Comparison of ENCODE assay signal across 1 mouse cellular context in the genomic region with DNA sequence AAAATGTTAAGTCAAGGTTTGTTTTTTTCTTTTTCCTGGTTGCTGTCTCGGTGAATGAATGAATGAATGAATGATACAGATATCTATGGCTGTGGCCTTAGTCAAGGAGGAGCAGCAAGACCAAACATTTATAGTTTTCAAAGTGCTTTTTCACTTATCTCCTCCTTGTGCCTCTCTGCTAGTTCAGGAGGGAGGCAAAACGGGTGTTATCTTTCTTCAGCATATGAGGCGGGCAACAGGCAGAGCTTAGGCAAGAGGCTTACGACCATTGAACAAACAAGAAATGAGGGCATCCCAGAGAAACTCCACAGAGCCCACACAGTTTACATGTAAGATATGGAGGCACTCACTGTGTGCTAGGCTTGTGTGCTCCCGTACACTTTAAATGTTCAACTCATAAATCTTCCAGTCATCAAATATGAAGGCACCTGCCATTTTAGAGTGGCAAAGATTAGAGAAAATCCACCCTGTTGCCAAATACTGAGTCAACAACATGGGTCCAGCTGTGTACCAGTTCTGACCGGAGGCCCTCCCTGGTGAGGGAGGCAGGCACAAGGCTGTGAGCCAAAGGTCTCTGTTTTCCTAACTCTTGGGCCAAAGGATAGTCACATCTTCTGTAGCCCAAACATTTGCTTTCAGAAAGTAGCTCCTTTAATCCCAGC.
TF ChIP-seq lines count a peak whose summit lies in the region.

No protein-coding gene starts in this region.

TF ChIP-seq in MEL, 35 proteins besides CTCF, POLR2A, EP300 and RAD21 (continued from another document):
- TF ChIP-seq MYC (IDR thresholded peaks at IDR 0.05; ENCODE audit: low read depth, low read length), result peak; percentile 31; the same call in 1 of the 2 replicates
TF ChIP-seq in MEL: peak in this region for 13.
